Mouse (Mus musculus) granulocyte monocyte progenitor cell, adult 5-6 weeks (primary cell): ENCODE measurements at regions not wholly inside any gene's neighbourhood (a gene's known extent, or its start where the extent isn't known, plus 50 kb on each side); places are given as distances from the start of the nearest gene placed in this dataset.

ENCODE experiments used
- ATAC-seq: replicated peaks from 2 replicates; pipeline ENCODE4 v1.8.0; 2016; ENCODE audit warnings: mild to moderate bottlenecking, moderate TSS enrichment, inconsistent platforms; ENCODE audit not compliant: poor library complexity, severe bottlenecking

DNA sequence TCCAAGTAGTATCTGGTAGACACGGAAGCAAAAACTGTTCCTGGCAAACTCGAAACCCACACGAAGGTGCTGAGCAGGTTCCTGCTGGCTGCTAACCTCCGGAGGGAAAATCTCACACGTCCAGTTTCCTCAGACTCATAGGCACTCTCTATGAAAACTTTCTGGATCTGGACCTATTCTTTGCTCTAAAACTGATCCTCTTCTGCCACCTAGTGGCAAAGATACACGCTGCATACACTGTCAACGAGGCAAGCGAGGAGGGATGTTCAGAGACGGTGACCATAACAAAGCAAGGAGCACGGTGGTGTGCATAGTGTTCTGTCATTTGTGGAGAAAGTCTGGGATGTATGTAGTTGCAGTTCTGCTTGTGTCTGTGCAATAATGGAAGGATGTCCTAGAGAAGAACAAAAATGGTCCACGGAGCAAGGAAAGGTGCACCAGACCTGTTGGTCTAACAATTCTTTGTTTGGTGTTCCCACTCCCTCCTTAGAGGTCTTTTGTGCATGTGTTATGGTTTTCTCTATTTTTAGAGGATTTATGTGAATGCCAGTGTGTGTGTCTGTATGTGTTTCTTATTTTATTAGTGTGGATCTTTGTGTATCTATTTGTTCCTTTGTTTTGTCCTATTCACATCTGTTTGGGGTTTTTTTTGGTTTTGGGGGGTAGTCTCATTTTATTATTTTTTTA lies 57.0 kb upstream of the Siglech start:
- ATAC-seq = peak; percentile 91
